Mouse (Mus musculus) thymus, adult 18-20 months (tissue): ENCODE measurements around the gene B3gnt3.
"Not testable (repeated sequence)": the region's sequence is repeated elsewhere in the genome, so short reads cannot be mapped to it uniquely, and the experiment has no call there.

Source experiments
- DNase-seq, 2 experiments: peaks; one replicate each; pipeline ENCODE4 v3.0.0; 2022; ENCODE audit warnings: mixed read lengths in 2 of 2

The B3gnt3 gene

DNA sequence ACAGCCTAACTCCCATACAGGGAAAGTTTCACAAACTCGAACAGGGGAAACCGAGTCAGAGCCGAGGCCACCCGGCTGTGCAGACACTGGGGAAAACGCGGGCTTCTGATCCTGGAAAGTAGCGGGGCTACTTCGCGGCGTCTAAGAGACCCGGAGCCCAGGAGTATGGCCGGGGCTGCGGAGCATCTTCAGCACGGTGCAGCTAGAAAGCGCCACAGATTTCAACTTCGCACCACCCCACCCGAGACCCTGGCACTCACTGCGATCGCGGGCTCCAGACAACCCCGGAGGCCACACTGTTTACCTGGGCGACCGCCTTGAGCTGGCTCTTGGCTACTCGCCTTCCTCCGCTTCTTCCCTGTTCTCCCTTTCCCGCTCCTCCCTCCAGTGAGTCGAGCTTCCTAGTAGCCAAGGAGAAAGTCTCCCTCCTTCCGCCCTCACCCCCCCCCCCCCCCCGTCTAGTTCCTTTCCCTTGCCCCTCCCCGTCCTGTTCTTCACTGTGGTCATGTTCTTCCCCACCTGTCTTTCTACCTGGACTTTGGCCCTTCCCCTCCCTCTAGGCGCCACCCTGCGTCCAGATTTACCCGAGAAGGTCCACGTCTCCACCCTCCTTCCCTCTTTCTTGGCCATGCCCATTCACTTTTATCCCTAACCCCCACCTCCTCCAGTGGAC lies at the start of gene B3gnt3:
B3gnt3 (minus strand) TSS at position 376 of the 673 bp plus-strand sequence.
- no peak for DNase-seq

- not testable (repeated sequence) for DNase-seq
These were observed 47.9 kb upstream of the B3gnt3 start for GRCm38 (mm10) chr8:71749321-71750075.

- not testable (repeated sequence) for DNase-seq
These were observed 45.5 kb upstream of the B3gnt3 start for GRCm38 (mm10) chr8:71747082-71747481.

GRCm38 (mm10) chr8:71745322-71745721 lies 43.7 kb upstream of the B3gnt3 start:
- DNase-seq = no peak

DNA sequence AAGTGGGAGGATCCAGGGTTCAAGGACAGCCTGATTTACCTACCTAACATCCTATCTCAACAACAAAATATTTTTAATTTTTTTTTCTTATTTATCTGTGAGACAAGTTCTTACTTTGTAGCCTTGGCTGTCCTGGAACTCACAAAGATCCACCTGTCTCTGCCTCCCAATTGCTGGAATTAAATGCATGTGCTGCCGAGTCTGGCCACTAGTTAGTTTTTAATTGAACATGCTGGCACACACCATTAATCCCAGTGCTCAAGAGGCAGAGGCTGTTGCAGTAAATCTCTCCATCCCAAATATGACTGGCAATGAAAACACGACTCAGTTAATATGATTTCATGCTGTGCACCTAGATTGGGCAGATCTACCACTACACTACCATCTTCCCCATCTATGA lies 41.2 kb upstream of the B3gnt3 start:
- no peak for DNase-seq

DNA sequence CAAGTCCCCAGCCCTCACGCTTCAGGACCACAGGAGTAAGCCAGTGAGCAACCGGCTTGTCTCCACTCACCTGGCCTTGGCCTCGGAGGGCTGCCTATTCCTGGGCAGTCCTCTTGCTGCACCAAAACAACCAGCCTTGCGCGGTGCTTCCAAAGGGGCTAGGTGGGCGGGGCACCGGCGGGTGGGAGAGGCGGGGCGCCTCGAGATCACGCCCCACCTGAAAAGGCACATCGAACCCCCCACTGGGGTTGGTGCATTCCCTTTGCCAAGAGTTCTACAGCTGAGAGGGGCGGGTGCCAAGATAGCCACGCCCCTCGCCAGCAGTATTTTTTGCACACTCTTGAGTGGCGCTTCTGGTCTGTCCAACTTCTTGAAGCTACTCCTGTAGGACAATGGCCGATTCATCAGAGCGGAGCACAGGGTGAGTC lies 40.1 kb upstream of the B3gnt3 start:
- DNase-seq = no peak

GRCm38 (mm10) chr8:71741226-71741625 lies 39.6 kb upstream of the B3gnt3 start:
- no peak for DNase-seq

DNA sequence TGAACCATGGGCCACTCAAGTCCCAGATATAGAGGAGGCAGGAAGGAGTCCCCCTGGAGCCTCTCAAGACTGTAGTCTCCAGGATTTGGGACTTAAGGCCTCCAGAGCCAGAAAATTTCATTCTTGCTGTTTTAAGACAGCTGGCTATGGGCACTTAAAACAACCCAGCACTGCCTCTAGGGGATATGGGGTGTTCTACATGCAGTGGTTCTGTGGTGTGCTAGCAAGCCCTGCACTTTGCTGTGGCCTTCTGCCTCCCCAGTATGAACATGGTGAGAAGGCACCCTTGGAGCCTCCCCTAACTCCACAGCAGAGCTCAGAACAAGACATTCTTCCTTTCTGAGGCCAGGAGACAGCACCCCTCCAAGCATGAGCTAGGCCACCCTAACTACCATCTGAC lies 36.7 kb upstream of the B3gnt3 start:
- not testable (repeated sequence) for DNase-seq

GRCm38 (mm10) chr8:71731652-71732230 lies 30.2 kb upstream of the B3gnt3 start:
- peak; percentile 56 to 64 for DNase-seq

GRCm38 (mm10) chr8:71728826-71729620 lies 27.4 kb upstream of the B3gnt3 start:
- DNase-seq = peak; percentile 48 to 64

DNA sequence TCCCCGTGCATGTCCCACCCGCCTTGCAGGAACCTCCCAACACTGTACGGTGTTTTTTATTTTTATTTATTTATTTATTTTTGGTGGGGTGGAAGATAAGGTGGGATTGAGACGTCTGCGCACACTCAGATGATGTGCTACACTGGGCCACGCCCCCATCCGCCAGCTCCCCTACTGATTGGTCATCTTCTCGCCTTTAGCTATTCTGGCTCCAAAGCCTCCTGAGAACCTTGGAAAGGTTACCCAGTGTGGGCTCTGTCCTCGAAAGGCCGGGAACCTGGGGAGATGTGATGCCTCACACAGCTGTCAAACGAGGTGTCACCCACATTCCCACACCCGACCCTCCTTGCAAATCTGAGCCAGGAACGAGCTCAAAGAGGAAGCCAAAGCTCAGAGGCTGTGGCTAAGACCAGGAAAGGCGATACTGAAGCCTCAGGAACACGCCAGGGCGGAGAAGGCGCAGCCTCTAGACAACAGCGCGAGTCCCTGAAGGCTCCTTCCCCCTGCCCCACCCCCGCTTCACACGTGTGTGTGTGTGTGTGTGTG lies 26.7 kb upstream of the B3gnt3 start:
- no peak for DNase-seq

DNA sequence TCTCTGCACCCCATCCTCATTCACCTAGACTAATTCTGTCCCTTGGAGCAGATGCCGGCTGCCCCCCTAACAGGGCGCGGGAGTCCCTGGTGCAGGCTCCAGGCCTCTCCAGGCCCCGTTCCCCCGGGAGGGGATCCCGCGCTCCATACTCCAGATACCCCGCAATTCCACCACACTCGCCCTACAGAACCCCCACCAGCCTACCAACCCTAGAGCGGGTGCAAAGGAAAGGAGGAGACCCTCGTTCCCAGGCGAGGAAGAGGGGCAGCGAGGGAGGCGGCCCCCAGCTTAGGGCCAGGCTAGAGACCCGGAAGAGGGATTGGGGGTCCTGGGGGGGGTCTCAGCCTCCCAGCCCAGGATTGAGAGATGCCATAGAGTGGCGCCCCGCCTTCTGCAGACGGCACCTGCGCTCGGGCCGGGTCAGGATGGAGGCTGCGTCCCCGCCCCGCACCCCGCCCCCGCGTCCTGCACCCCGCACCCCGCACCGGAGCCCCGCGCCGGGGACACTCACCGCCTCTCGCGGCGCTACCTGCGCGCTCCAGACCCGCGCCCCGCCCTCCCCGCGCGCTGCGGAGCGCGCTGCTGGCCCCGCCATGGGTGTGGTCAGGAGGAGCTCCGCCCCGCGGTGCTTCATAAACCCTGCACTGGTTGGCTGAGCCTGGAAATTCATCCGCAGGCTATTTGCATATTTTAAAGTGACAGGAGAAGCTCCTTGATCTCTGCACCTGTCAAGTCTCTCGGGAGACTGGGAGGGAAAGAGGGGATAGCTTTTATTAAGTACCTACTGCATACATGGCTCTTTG lies 23.7 kb upstream of the B3gnt3 start, which contains the start of gene Fcho1:
Fcho1 (minus strand) TSS at position 595 of the 803 bp plus-strand sequence.
- DNase-seq = peak; percentile 83 to 88

GRCm38 (mm10) chr8:71724389-71724788 lies 22.8 kb upstream of the B3gnt3 start:
- DNase-seq = no peak

DNA sequence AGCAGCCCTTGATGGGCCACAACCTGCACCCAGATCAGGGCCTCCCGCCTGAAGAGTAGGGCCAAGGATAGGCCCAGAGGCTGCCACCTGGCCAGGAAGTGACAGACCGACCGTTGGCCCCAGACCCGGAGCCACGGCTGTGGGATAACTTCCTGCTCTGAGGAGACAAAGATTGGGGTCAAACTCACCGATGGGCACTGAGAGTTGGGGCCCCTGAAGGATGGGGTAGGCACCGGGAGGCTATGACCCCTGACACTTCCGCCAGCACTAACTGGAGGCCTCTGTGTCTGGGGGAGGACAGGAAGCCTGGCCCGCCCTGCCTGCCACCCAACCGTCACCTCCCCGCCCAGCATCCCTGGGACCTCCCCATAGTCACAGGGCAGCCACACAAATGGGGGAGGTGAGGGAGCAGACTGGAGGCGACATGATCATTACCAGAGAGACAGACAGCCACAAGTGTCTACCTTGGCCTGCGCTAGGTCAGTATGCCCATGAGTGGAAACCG lies 21.5 kb upstream of the B3gnt3 start:
- peak; percentile 81 to 89 for DNase-seq

- DNase-seq = peak in 1 of 2 experiments; percentile 54
These were observed 18.4 kb upstream of the B3gnt3 start for GRCm38 (mm10) chr8:71719928-71720457.

DNA sequence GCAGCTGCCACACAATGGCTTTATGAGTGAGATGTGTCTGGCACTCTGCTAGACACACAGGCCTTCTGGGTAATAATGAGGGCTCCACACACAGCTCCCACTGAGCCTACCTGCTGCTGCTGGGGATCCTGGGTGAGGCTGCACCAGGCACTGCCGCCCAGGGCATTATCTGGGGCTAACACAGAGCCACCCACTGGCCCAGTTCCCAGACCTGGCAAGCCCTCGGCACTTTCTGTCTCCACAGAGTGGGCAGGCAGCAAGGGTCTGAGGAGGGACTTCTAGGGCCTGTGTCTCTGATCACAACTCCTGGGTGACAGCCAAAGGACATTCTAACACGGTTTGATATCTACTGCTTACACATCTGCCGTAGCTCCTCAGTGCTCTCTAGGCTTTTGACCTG lies 17.6 kb upstream of the B3gnt3 start:
- DNase-seq = no peak

DNA sequence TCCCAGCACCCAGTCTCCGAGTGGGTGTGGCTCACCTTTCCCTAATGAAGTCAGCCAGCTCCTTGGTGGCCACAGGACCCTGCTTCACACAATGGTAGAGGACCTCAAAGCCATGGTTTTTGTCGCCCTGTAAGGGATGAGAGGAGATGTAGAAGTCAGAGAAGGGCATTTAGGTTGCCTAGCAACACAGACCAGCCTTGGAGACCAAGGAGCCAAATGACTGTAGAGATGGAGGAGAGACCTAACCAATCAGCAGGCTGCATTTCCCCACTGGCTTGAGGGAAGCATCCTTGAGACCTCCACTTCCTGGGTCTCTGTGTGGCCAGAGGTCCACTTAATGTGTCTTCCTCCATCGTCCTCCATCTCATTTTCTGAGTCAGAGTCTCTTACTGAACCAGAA lies 16.7 kb upstream of the B3gnt3 start:
- no peak for DNase-seq

DNA sequence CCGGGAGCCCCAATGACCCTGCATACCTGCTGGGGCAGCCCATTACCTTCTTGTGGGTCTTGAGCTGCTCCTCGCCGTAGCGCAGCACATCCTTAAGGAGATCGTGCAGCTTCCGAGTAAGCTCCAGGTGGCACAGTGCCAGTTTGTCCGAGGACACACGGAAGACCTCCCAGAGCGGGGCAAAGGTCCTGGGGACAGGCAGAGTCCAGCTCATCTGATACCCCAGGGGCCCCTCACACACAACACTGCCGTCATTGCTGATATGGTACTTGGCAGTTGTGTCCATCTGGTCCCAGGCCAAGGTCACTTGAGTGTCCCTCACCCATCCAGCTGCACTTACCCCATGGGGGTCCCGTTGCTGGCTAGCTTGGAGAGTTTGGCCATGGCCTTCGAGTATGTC lies 15.5 kb upstream of the B3gnt3 start:
- DNase-seq = no peak

DNA sequence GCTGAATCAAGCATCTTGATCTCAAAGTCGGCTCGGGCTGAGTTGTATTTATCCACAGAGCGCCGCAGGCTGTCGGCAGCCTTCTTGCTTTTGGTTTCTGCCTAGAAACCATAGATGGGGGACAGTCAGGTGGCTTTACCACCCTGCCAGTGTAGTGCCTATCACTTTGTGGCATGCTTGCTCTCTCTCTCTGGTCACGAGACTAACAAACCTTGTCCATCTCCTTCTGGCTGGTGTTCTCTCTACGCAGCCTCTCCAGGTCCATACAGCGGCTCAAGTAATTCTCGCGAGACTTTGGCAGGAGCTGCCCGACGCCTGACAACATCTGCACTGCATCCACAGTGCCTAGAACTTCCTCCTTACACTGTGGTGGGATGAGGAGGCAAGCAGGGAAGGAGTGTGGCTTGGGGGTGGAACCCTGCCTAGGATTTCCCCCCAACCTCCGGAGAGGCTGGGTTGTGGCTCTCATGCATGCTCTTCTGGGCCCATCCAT lies 15.0 kb upstream of the B3gnt3 start:
- no peak for DNase-seq

GRCm38 (mm10) chr8:71715531-71715930 lies 13.9 kb upstream of the B3gnt3 start:
- DNase-seq = no peak

DNA sequence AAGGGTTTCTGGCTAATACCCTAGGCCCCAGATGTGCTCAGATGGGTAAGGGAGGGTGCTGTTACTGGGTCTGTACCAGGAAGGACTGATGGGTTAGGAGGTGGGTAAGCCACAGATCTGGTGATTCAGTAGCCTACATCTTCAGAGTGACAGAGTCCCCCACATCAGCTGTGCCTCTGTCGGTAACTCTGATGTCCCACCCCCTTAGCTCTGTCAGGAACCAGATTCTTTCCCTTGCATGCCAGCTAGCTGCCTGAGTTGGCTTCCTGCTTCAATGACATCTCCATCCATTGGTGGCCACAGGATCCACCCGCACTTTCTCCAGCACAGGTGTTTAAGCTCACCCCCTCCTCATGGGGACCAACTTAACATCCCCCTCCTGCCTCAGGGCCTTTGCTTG lies 10.0 kb upstream of the B3gnt3 start:
- no peak for DNase-seq
